Mouse (Mus musculus): ENCODE measurements around the gene Gm10309.
A peak's percentile ranks its signal among the peaks of the same experiment; 100 is the strongest.

The Gm10309 gene

DNA sequence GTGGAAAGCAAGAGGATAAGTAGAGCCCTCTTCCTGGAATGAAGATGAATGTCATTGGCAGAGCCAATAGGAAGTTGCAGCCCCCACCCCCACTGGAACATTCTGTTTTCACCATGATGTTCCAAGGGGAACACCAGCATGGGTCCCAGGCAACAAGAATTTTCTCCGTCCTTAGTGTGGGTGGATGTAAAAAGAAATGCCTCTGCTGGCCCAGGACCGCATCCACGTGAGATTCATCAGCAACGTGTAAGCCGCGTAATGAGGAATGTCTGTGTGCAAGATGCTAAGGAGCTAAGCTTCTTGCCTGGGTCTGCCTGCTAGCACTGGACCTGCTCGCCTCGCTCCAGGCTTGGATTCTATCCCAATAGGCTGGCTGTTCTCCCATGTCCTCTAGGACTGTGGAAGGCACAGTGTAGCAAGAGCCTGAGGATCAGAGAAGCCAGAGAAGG, at the start of gene Gm10309:
Gene Gm10309 (minus strand): TSS at position 50 of the 449 bp plus-strand sequence.
- DNase-seq, result peak; percentile 24

DNA sequence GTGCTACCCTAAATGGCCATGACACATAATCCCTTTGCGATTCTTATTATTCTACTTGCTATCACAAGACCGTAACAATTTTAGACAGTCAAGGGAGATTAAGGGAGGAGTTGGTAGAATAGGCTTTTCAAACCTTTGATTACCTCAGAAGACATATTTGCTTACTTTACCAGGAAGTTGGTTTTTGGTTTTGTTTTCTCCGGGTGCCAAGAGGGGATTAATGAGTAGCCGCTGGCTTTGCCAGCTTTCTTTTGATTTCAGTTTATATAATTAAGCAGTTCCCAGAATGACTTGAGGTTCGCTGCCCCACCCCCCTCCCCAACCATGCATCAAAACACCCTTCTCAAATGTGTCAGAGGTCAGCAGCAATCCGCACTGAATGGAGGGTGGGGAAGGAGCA, 47.0 kb upstream of the Gm10309 start:
- no peak for DNase-seq

DNA sequence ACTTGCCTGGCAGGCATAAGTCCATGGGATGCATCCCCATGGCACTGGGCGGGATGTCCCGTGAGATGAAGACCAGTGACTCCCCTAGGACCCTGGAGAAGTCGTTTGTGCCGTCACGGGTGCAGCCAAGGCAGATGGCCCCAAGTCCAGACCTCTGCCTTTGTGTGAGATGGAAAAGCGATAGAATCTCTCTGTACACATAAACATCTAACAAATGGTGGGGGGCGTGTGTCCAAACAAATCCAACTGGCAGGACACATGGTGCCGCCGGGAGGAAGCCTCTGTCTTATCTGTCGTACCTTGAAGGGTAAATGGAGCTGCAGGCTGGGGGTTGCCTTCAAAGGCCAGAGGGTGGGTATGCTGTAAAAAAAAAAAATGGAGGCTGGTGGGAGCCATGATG, 46.5 kb upstream of the Gm10309 start:
- DNase-seq, result no peak

DNA sequence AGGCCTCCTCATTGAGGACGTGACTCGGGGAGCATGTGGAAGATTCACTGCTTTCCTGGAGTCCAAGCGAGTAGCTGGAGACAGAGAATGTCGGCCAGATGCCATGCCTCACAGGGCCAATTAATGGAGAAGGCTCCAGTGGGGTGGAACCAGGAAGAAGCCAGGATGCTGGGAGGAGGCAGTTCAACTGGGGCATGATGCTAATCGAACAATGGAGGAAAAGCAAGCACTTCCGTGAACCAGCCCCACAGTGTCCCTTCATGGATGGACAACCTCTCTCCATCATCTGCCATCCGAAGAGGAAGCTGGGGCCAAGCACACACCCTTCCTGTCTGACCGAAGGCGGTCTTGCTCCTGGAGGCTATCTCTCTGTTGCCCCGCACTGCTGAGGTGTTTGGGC, 44.1 kb upstream of the Gm10309 start:
- peak; percentile 27 for DNase-seq

DNA sequence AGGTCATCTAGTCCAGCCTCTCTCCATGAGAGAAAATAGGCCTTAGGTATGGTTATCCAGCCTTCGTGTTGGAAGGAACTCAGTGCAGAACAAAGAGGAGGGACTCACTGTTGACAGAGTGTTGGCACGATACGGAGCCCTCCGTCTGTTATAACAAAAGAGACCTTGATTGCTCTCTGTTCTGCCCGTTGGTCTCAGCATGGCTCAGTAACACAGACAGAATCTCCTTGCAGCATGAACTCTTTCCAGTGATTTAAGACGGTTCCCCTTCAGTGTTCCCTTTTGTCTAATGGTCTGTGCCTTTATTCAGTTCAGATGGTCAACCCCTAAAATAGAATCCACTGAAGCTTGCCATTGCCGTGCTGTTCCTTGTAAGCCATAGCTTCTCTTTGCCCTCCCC, 41.5 kb upstream of the Gm10309 start:
- DNase-seq, result no peak

DNA sequence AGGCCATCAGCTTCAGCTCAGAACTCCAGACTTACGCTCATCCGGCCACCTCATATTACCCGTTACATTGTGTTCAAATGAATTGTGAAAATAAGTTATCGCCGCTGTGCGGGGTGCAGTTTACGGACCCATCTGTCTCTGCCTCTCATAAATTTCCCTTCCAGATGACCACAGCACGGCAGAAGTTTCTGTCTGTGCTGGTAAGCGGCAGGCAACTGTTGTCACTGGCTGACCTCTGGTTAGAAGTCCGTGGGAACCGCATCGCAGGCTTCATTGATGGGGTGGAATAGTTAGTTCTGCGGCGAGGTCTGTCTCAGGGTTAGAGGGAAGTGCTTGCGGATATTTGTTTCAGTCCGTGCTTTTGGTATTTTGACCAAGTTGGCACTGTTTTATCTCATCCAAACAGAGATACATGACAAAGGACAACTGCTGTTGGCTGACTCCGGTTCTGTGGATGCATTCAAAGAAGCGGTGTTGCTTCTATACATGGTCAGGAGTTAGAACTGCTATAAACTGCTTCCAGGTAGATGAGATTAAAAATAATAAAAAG, 34.9 kb upstream of the Gm10309 start:
- no peak for DNase-seq

DNA sequence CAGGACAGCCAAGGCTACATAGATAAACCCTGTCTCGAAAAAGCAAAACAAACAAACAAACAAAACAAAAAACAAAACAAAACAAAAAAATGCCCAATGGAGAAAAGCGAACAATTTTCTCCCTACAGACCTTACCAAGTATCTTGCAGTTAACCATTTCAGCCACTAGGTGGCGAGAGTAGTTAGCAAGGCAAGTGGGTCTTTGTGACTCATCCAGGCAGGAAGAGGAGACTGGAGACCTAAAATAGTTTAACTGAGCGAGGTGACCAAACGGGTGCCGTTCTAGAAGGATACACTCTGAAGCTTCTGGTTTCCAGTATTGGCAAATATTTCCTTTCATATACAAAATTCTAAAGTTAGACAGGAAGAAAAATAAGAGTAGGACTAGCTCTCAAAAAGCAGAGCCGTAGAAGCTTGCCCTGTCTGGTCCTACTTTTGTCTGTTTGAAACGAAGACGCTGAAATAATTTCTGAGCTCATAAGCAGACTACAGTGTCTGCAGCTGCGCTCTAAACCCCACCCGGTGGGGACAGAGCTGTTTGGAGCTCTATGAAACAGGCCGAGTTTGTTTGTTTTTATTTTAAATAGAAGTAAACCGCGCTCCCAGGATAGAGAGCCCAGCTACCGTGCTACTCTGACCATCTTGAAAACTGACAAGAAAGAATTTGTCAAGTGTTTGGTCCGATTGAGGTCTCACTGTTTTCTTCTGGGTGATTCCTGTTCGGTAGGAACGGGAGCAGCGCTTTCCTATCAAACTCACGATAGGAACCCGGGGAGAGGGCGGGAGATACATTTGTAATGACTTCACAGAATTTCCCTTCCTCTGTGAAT, 31.0 kb upstream of the Gm10309 start:
- peak; percentile 68 for DNase-seq

DNA sequence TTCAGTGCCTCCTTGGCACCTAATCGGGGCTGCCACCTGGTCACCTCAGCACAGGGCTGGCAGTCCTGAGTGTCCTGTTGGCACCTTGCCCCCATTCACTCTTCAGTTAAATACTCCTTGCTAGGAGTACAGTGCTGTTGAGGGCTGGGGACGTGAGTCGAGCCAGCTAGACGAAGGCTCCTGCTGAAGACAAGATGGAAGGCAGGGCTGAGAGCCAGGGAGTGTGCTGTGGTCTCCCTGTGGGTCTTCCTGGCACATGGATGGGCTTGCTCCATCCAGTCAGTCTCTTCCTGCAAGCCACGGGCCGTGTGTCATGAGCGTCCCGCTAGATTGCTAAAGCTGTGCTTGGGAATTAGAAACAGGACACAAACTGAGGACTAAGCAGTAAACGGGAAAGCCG, 30.1 kb upstream of the Gm10309 start:
- DNase-seq, result no peak

DNA sequence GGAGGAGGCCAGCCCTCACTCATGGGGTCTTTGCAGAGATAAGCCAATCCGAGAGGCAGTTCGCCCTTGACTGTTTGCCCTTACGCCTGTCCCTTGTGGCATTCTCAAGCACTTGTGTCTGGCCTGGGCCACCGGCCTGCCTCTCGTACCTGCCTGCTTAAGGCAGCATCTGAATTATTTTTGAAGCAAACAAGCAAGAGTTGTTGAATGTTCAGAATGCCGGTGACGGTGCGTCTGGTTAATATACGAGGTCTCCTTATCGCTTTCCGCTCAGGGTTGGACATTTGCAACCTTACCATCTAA, 28.5 kb upstream of the Gm10309 start:
- no peak for DNase-seq

DNA sequence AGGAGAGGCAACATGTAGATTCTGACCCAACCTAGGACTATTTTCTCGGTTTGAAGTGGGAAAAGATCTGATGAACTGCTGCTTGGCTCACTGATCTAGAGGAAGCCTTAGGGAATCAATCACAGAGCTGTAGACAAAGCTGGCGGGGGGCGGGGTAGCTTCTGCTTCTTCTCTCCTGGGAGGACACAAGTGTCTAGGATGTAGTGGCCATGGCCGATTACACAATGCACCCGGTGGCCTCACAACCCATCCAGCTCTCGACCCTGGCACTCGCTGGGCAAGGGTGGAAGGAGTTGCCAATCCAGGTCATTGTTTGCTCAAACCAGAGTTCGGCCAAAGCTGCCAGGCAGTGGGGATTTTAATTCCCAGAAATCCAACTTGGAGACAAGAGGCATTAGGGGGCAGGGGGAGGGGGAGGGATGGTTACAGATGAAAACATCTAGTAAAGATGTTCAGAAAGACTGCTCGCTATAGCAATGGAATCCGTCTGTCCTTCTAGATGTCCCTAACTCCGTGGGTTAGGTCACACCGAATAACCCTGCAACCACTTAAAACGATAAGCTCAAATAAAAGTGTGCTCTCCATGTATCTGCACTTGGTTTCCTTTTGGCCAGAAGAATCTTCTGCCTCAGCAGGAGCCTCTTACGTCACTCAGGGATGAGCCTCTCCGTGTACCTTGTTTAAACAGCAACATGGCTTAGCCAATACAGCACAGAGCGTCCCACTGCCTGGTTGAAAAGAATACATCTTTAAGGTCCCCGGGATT, 27.9 kb upstream of the Gm10309 start:
- no peak for DNase-seq

DNA sequence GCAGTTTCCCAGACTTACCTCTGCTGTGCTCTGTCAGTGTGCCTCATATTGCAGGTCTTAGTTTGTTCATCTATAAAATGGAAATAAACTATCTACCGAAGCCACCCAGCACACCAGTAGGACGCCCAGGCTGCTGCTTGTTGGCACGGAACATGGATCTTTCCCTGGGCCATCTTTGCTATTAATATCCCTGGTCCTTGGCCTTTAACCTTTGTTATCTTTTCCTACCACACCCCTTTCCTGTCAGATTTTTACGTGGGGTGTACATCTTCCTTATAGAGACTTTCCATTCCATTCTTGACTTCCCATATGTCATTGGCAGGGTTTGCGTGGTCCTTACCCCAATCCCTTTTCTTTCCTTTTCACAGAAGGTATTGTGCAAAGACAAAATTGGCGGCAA, 26.2 kb upstream of the Gm10309 start:
- DNase-seq, result no peak

DNA sequence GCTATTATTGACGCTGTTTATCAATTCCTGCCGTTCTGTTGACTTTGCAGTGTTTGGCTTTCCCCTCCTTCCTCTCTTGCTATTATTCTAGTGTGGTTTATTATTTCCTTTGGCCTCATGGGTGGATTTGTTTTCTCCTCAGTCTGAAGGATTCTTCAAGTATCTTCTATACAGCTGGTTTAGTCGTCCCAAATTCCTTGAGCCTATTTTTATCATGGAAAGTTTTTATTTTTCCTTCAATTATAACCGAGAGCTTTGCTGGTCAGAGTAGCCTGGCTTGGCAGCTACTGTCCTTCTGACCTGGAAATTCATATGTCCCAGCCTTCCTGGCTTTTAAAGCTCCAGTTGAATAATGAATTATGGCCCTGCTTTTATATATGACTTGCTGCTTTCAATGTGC, 24.4 kb upstream of the Gm10309 start:
- no peak for DNase-seq

DNA sequence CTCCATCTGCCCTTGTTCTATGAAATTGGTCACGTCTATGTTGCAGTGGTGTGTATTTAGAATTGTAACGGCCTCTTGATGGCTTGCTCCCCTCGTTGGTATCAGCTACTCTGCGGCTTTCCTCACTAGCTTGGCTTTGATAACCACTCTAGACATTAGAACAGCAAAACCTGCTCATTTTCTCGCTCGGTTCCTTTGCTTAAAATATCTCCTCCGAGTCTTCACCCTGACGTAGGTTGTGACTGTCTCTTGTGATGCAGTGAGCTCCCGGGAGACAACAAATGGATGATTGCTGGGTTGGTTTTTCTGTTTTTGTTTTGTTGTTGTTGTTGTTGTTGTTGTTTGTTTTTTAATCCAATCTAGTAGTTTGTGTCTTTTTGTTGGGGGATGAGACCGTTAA, 24.0 kb upstream of the Gm10309 start:
- DNase-seq, result no peak

DNA sequence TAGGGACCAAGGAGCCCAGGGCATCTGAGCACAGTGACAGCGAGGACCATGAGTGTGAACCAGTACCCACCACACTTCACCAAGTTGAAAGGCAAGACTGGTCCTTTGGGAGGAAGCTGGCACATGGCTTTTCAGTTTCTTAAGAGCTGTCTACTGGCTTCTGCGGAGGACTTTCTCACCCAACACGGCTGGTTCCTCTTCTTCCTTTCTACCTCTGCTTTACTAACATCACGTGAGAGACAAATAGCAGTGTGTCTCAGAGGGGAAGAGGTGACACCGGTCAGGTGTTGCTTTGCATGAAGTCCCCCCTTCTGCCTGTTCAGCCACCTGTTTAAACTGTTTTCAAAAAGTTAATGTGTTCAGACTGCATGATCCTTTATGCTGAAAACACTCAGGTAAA, 22.3 kb upstream of the Gm10309 start:
- no peak for DNase-seq

DNA sequence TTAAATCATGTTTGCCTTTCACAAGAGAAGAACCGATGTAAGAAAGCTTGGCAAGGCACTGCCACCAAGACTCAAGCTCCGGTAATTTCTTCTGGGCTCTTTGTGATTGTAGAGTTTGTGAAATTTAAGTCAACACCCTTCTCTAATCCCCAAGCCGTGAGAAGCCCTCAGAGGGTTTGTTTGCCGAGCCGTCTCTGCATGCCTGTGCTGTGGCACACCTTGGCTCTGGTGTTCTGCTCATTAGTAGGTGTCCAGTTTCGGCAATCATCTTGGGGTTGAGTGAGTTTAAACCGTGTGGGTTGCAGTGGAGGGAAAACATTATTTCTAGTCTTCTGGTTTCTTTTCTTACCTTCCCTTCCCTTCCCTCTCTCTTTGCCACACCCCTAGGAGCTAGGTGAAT, 21.0 kb upstream of the Gm10309 start:
- no peak for DNase-seq

DNA sequence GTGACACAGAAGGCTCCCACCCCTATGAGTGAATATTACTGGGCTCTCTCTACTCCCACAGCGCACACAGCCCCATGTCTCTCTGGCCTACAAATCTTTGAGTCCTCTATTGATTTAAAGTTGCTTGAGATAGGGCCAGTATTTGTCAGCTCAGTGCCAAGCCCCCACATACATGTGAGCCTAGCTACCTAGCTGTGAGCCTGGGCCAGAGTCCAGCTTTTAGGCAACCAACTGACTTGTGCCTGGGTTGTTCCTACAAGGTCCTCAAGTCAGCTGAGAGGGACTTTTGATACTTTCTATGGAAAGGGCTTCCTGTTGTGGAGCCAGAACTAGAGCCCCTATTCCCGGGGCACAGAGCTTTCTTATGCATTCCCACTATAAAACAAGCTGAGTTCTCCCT, 20.0 kb upstream of the Gm10309 start:
- DNase-seq, result no peak

DNA sequence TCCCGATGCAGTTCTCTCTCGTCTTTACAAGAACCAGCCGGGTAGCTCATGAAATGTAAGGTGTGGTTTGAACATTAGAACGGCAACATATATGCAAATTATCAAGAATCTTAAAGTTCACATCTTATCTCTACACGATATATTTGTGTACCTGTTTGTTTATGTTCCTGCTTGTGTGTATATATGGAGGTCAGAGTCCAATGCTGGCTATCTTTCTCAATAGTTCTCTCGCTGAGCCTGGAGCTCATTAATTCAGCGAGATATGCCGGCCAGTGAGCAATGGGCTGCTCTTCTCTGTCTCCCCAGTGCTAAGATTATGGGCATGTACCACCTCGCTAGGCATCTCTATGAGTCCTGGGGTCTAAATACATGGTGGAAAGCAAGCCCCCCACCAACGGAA, 18.8 kb upstream of the Gm10309 start:
- no peak for DNase-seq

DNA sequence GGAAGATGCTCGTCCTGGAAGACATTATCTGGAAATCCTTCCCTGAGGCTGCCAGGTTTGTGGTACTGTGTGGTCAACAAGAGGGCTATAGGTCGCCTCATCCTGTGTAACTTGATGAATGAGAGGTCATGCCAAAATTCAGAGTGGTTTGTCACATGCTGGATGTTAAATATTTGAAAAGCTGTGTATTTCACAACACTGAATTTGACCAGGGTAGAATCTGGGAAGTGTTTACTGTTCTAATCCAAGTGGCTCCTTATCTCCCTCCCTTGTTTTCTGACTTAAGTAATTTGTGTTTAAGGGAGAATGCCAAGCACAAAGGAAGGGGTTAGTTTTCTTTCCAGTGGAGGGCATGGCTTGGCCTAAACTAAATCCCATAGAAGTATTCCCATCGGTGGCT, 18.3 kb upstream of the Gm10309 start:
- no peak for DNase-seq

DNA sequence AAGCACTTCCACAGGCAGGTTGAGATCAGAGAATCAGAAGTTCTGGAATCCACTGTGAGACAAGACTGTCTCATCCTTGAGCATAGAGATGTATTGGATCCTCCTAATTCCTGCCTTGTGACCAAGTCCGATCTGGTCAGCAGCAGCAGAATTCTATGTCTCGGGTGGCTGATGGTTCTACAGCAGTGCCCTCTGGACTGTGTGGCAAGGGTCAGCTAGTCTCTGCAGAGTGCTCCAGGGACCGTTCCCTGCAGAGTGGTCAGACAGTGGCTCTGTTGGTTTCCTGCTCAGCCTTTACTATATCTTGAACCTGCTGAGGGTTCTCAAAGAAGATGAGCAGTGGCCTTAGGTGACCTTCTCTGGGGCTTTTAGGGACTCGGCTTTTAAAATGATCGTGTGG, 17.6 kb upstream of the Gm10309 start:
- no peak for DNase-seq

DNA sequence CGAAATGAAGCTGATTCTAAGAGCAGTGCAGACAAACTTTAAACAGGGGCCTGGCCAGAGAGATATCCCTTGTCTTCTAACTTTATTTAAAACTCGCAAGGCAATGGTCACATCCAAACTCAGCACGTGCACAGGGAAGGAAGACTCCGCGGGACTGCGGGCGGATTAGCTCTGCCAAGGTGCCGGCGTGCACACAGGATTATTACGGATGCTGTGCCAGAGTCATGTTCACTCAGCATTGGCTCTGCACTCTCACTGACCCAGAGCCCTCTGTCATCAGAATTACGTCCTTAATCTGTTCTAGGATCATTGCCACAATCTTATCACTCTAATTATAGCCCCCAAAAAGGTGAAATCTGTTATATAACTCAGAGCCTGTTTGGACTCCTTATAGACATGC, 16.2 kb upstream of the Gm10309 start:
- no peak for DNase-seq

DNA sequence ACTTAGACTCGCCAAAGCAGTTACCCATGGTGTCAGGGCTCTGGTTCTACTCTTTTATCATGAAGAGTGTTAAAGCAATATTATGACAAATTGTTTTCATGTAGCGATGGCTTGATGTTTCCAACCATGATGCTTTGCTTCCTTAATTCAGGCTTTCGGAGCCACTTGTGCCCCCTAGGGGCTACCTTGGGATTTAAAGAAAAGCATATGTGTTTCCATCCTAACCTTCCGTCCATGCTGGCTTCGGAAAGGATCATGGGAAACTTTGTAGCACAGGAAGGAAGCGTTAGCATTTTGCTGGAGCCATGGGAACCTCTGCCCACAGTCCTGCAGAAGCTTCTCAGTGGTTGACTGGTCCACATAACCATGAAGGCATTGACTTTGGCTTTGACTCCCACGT, 13.6 kb upstream of the Gm10309 start:
- no peak for DNase-seq

DNA sequence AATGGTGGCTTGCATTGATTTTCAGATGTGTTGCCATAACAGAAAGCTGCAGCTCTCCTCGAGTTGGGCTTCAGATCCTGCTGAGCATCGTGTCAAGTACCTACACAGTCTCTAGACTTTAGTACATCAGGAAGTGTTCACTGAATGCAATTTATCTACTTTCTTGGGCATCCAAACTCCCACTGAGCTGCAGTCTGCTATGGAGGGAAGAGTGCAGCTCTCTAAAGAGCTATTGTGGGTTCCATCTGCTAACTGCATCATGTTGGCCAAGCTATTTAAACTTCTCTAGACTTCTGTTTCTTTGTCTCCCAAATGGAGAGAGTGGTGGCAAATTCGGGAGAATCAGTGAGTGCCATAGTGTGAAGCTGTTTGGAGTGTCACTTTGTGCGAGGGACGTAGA, 11.6 kb upstream of the Gm10309 start:
- DNase-seq, result no peak

DNA sequence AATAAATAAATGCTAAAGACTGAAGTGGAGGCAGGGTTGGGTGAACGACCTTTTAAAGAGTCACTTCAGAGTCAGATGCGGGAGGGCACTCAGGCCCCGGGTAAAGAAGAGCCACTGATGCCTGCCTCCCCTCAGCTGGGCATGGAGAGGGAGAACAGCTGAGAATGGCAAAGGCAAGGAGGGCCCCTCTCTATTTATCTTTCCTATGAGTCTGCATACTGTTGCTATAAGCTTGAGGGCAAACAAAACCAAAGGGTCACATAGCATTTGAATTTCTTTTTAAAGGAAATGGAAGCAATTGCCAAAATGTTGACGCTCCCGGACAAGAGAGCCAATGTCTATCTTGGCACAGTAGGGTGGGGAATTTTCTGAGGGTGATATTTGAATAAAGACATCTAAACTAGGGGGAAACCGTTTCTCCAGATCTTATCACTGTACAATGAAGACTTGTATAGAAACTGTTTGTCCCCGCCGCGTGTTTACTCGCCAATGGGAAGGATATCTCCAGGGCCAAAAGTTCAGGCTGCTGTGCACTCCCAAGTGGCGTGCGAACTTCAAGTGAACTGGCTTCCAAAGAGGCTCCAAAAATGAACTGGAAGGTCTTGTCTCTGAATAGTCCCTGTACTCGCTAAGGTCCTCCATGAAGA, 10.1 kb upstream of the Gm10309 start:
- DNase-seq, result no peak

DNA sequence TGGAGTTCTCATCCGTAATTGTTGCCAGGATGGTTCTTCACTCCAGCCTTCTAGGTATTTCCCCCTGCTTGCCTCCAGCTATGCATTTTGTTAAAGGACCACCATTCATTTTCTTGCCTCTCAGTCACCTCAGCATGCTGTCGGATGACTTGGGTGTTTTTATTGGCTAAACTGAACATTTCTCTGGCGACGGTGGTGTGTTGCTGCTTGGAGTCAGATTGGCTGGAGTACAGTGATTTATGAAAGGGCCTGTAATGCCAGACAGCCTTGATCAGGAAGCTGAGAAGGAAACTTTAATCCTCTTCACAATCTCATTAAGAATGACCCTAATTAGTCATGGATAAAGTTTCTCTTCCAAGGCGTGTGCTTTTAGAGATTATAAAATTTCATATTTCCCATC, 4.8 kb upstream of the Gm10309 start:
- no peak for DNase-seq
